Mouse (Mus musculus) hindbrain, postnatal 0 days (tissue): ENCODE measurements around the gene Cep135. TPM values are rescaled to one million over a fixed set of nuclear protein-coding genes. Genes with fewer than 3 reads are reported as not detected.

Source experiments
- ATAC-seq: fragments of 200-750 bp; cut with Nextera tagmentation; 2 replicates; pipeline ENCODE4 v1.8.0; 2017; ENCODE audit warnings: mild to moderate bottlenecking, moderate TSS enrichment, moderate library complexity
- DNase-seq: peaks from one replicate; pipeline ENCODE4 v3.0.0-alpha.2; 2015; ENCODE audit warnings: low spot score
- H3K27ac ChIP-seq: fragments of 300-500 bp; sonication (generic); 2 replicates; pipeline ENCODE4 v1.5.1; 2014; ENCODE audit warnings: mild to moderate bottlenecking
- H3K27me3 ChIP-seq: fragments of 300-500 bp; sonication (generic); 2 replicates; pipeline ENCODE4 v1.6.1; 2014; ENCODE audit warnings: low read length, mixed read lengths; ENCODE audit not compliant: insufficient read depth
- H3K36me3 ChIP-seq: fragments of 300-500 bp; sonication (generic); 2 replicates; pipeline ENCODE4 v1.6.1; 2014; ENCODE audit warnings: low read length, mixed read lengths; ENCODE audit not compliant: insufficient read depth
- H3K4me1 ChIP-seq: fragments of 300-500 bp; sonication (generic); 2 replicates; pipeline ENCODE4 v1.6.1; 2014; ENCODE audit warnings: antibody characterized with exemption, low read length, mixed read lengths; ENCODE audit not compliant: insufficient read depth
- H3K4me2 ChIP-seq: fragments of 300-500 bp; sonication (generic); 2 replicates; pipeline ENCODE4 v1.6.1; 2014; ENCODE audit warnings: low read depth, mild to moderate bottlenecking, low read length, moderate library complexity, mixed read lengths
- H3K4me3 ChIP-seq: fragments of 300-500 bp; sonication (generic); 2 replicates; pipeline ENCODE4 v1.5.1; 2014; ENCODE audit warnings: low read length
- H3K9ac ChIP-seq: fragments of 300-500 bp; sonication (generic); replicated peaks from 2 replicates; pipeline ENCODE4 v1.6.1; 2014; ENCODE audit warnings: mild to moderate bottlenecking, low read length, moderate library complexity, mixed read lengths
- H3K9me3 ChIP-seq: fragments of 300-500 bp; sonication (generic); 2 replicates; pipeline ENCODE4 v1.6.1; 2016; ENCODE audit warnings: low read length, mixed read lengths
- CTCF ChIP-seq: IDR thresholded peaks from 2 replicates; pipeline ENCODE4 v1.5.1; 2016; ENCODE audit warnings: antibody characterized with exemption, control low read depth, low read depth
- WGBS: fragments of 180-500 bp; shearing (Covaris S2); extraction: QIAGEN DNeasy Blood & Tissue Kit; methylation state at CpG from one replicate; pipeline ENCODE4 v1.1.7; 2014; 5-methylcytosine and 5-hydroxymethylcytosine counted together
- polyA plus RNA-seq: library from polyadenylated mRNA; unstranded; fragments of >200 nt; fragmentation: Nextera tagmentation; extraction: Ambion mirVana; gene quantifications from 2 replicates; pipeline ENCODE4 v1.2.1, GENCODE M21; 2015
- total RNA-seq: library from RNA; depleted of rRNA; stranded (reverse); fragments of >200 nt; gene quantifications from 2 replicates; pipeline ENCODE4 v1.2.3, GENCODE M21; 2014

Cep135 gene
- total and polyA plus RNA-seq, 2 experiments from 2014 or later, result 2.6 to 4.0 TPM

DNA sequence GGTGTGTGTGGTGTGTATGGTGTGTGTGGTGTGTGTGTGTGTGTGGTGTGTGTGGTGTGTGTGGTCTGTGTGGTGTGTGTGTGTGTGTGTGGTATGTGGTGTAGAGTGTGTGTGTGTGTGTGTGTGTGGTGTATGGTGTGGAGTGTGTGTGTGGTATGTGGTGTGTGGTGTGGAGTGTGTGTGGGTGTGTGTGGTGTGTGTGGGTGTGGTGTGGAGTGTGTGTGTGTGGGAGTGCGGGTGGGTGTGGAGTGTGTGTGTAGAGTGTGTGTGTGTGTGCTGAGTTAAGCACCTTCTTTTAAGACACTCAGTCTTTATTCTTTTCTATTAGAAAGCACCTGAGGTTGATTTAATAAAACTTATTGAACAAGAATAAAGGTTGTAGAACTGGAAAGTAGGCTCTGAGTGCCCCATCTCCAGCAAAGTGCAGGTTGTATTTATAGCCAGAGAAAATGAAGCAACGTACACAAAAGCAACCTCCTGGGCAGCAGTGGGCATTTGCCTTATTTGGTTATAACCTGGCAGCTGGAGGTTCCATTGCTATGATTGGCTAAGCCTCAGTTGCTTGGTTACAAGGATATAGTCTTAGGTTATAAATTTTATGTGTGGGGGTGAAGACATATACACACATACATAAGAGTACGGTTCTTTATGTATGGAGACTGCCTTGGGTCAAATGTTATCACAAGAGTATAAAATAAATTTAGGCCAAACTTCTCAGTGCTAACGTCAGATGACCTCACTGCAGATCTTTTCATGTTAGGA, 93.6 kb downstream of the Cep135 start:
- no peak overlapping the region for H3K4me2 ChIP-seq
- WGBS, result 61% methylated on average over 4 of the region's 4 CpGs
- no peaks in the 10 kb centered on the region for H3K27me3 ChIP-seq
- no peak for DNase-seq
- peaks cover 8% of the 10 kb centered on the region; the same call in 1 of the 2 replicates for H3K4me1 ChIP-seq
- TF ChIP-seq CTCF, result no peak
- ATAC-seq, result 0 out of 2 replicates have a peak, but pooled peaks have one; percentile 63
- H3K4me3 ChIP-seq, result no peak overlapping the region
- H3K27ac ChIP-seq, result no peak overlapping the region
- H3K9me3 ChIP-seq, result no peaks in the 10 kb centered on the region
- no peak overlapping the region for H3K9ac ChIP-seq
- no peaks in the 10 kb centered on the region for H3K36me3 ChIP-seq

DNA sequence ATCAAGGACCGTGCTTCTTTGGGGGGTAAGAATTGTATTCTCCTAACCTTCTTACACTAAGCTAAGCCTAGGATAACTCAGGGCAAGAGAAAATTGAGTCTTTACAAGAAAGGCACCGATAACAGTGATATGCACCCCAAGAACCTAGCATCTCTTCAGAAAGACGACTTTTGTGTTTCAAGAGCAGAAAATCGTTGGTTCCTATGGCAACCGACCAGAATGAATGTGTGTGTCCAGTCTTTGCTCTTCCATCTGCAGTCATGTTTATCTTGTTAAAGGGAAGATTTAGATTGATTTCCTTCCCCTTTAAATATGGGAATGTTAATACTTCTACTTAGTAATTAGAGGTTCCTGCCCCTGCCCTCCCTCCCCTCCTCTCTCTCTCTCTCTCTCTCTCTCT, 95.0 kb downstream of the Cep135 start:
- no peak overlapping the region for H3K9ac ChIP-seq

DNA sequence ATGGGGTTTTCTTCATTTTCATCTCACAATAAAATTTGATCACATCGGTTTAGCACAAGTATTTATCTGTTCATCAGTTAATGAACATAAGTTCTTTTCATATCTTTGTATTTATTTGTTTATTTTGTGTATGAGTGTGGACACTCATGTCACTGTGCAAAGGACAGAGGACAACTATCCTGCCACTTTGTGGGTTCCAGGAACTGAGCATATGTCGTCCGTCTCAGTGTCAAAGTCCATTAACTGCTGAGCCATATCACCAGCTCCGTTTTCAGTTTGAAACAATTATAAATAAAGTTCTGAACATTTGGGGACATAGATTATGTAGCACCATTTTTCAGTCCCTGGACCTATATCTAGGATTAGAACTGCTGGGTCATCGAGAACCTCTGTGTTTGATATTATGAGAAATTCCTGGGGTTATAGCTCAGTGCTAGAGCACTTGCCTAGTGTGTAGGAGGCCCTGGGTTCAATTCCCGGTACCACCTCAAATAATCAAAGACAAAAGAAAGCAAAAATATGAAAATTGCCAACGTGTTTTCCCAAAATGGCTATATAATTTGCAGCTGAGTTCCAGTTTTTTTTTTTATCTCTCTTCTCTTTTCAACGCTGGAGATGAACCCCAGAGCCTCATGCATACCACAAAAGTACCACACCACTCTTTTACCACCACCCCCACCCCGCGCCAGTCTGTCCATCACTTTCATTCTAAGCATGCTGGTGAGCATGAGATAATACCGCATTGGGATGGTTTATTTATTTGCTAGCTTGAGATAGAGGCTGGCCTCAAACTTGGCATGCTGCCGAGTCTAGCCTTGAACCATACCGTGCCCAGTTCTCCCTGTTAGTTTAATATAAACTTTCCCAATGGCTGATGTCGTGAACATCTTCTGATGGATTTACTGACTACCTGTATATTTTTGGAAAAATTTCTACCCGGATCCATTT, 96.4 kb downstream of the Cep135 start:
- Histone ChIP-seq H3K4me1 (peaks cover 12% of the 10 kb centered on the region; the same call in 1 of the 2 replicates), H3K4me2 (no peak overlapping the region), H3K9ac (no peak overlapping the region), H3K4me3 (no peak overlapping the region), H3K27me3 (no peaks in the 10 kb centered on the region), H3K27ac (no peak overlapping the region), H3K36me3 (no peaks in the 10 kb centered on the region), H3K9me3 (no peaks in the 10 kb centered on the region)
- ATAC-seq (no peak), DNase-seq (no peak)
- WGBS, result 86% methylated on average over 15 of the region's 15 CpGs
- TF ChIP-seq CTCF, result no peak

More for the DNA sequence above, 95.0 kb downstream of the Cep135 start:
- Histone ChIP-seq H3K9me3 (no peaks in the 10 kb centered on the region), H3K27ac (peak overlapping the region; percentile 23; the same call in 1 of the 2 replicates), H3K36me3 (no peaks in the 10 kb centered on the region), H3K27me3 (no peaks in the 10 kb centered on the region), H3K4me1 (peaks cover 11% of the 10 kb centered on the region; the same call in 1 of the 2 replicates), H3K4me3 (no peak overlapping the region), H3K4me2 (no peak overlapping the region)
- ATAC-seq, result no peak
- peak; percentile 54 for DNase-seq
- 41% methylated on average over 5 of the region's 5 CpGs for WGBS
- no peak for TF ChIP-seq CTCF

DNA sequence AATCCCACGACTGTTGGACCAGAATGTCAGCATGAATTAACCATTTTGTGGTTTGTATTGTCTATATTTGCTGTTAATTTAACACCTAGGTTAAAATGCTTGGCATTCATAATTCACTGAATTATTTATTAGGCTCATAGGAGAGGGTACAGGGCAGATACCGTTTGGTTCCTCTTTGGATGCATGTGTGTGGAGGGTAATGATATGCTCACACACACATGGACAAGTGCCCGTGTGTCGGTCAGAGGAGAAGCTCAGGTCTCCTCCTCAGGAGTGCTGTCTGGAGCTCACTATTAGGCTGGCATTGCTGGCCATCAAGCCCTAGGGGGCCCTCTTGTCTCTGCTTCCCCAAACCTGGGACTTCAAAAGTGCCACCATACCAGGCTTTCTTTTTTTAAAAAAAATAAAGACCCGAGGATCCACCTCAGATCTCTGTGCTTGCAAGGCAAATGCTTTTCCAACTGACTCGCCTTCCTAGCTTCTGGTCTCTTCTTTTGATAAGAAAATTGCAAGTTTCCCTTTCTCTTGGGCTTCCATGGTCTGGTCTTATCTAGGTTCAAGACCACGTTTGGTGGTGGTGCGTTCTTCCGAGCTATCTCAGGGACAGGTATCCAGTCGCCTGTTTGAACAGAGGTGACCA, 99.6 kb downstream of the Cep135 start:
- H3K27me3 ChIP-seq, result no peaks in the 10 kb centered on the region
- 82% methylated on average over 10 of the region's 10 CpGs for WGBS
- ATAC-seq (no peak), DNase-seq (no peak)
- H3K27ac ChIP-seq, result 0 out of 2 replicates have a peak overlapping the region, but pooled peaks have one; percentile 3
- H3K36me3 ChIP-seq, result no peaks in the 10 kb centered on the region
- no peak for TF ChIP-seq CTCF
- no peak overlapping the region for H3K9ac ChIP-seq
- no peak overlapping the region for H3K4me3 ChIP-seq
- peaks cover 7% of the 10 kb centered on the region; the same call in 1 of the 2 replicates for H3K4me1 ChIP-seq
- no peak overlapping the region for H3K4me2 ChIP-seq
- H3K9me3 ChIP-seq, result no peaks in the 10 kb centered on the region

DNA sequence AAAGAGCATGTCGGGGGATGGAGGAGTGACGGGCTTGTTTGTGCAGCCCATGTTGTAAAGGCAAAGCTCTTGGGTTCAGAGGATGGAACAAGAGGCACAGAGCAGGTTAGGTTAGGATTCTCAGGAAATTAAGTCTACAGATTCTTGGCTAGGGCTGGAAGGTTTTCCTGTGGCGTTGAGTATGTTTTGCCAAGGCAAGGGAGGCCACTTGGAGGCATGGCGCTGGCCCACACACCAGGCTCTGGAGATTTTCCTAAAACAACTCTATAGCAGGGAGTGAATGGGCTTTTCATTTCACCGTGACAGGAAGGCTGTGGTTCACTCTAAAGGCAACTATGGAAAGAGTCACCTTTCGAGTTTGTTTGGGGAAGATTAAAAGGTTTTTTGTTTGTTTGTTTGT, 100.1 kb downstream of the Cep135 start:
- 43% methylated on average over 6 of the region's 6 CpGs for WGBS
- Histone ChIP-seq H3K27ac (0 out of 2 replicates have a peak overlapping the region, but pooled peaks have one; percentile 3), H3K36me3 (no peaks in the 10 kb centered on the region), H3K4me3 (no peak overlapping the region), H3K4me2 (no peak overlapping the region), H3K9me3 (no peaks in the 10 kb centered on the region), H3K27me3 (no peaks in the 10 kb centered on the region), H3K9ac (no peak overlapping the region), H3K4me1 (peaks cover 3% of the 10 kb centered on the region; the same call in 1 of the 2 replicates)
- ATAC-seq (no peak), DNase-seq (peak; percentile 43)
- TF ChIP-seq CTCF, result no peak

DNA sequence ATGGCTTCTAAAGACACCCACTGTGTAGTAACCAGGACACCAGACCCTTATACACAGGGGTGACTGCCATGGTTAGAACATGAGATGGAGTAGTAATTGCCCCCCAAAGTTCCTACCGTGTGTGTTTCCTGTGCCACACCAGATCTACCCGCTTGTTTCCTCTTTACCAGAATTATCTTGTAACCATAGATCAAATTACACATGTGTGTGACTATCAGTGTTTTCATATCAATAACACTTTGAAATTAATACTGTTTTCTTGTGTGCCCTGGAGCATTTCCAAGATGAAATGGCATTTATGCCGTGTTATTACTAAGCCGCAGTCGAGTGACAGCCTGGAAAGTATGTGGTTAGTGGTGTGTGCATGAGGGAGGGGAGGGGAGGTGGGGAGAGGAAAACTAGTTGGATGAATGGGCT, 101.7 kb downstream of the Cep135 start:
- DNase-seq (no peak), ATAC-seq (no peak)
- no peaks in the 10 kb centered on the region for H3K9me3 ChIP-seq
- no peak overlapping the region for H3K4me3 ChIP-seq
- peaks cover 3% of the 10 kb centered on the region; the same call in 1 of the 2 replicates for H3K4me1 ChIP-seq
- H3K9ac ChIP-seq, result no peak overlapping the region
- no peak overlapping the region for H3K4me2 ChIP-seq
- H3K27ac ChIP-seq, result no peak overlapping the region
- H3K36me3 ChIP-seq, result no peaks in the 10 kb centered on the region
- H3K27me3 ChIP-seq, result no peaks in the 10 kb centered on the region
- no peak for TF ChIP-seq CTCF
- WGBS, result 62% methylated on average over 5 of the region's 5 CpGs
